In the genomic region with DNA sequence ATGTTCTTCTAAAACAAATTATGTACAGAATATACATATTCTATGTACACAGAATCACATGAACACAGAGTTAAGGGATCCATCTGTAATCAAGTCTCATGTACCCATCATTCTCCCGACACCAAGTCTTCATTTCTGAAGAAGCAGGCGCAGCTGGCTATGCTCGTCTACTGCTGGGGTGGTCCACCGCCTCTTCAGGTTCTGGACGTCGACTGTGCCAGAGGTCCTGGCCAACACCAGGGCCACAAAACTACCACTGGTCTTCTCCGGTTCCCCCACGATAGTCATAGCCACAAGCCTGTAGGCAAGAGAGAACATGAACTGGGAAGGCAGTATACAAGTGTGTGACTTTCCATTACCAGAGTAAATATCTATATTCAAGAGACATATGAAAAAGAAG, we compare ENCODE assay signal across 14 mouse cellular contexts.
"Had no signal": no experiment of that assay in that cellular context is flagged by ENCODE, and none has a peak within 500 bp of the region (broad histone marks: within the 10 kb centered on the region; RNA-seq: fewer than 3 reads in every experiment).

No protein-coding gene starts in this region.

- H3K27ac ChIP-seq: neural tube, embryonic 12.5 days; neural tube, embryonic 13.5 days; neural tube, embryonic 15.5 days had no signal

- H3K4me2 ChIP-seq: neural tube, embryonic 12.5 days; neural tube, embryonic 13.5 days; neural tube, embryonic 15.5 days had no signal

- DNase-seq: retina, postnatal 1 day; right cerebral cortex, adult 18-20 months; right cerebral cortex, postnatal 14 days; right cerebral cortex, postnatal 25 days; right cerebral cortex, postnatal 4 days; spleen, adult 18-20 months; thymus, adult 2 months; thymus, postnatal 14 days; thymus, postnatal 25 days; thymus, postnatal 36 days; thymus, postnatal 4 days had no signal

- H3K27me3 ChIP-seq: neural tube, embryonic 12.5 days; neural tube, embryonic 13.5 days; neural tube, embryonic 15.5 days had no signal

- H3K4me3 ChIP-seq: neural tube, embryonic 12.5 days; neural tube, embryonic 13.5 days; neural tube, embryonic 15.5 days had no signal

- H3K9ac ChIP-seq: neural tube, embryonic 12.5 days; neural tube, embryonic 13.5 days; neural tube, embryonic 15.5 days had no signal

- H3K9me3 ChIP-seq: neural tube, embryonic 12.5 days had no signal

- H3K4me1 ChIP-seq: neural tube, embryonic 12.5 days; neural tube, embryonic 13.5 days; neural tube, embryonic 15.5 days had no signal
